Mouse (Mus musculus) adrenal gland, adult 18-20 months (tissue): Measurements from ENCODE around the gene Magi1. TPM values are rescaled to one million over a fixed set of nuclear protein-coding genes. Genes with fewer than 3 reads are reported as not detected.
"Not testable (repeated sequence)": the region's sequence is repeated elsewhere in the genome, so short reads cannot be mapped to it uniquely, and the experiment has no call there.

ENCODE experiments used
- DNase-seq, 2 experiments: peaks; one replicate each; pipeline ENCODE4 v3.0.0; 2021 to 2022; ENCODE audit warnings: low spot score in 2 of 2
- total RNA-seq, 2 experiments: library from RNA; stranded (reverse); gene quantifications; 1 replicate in 1 of 2; 2 replicates in 1 of 2; pipeline ENCODE4 v1.2.3; 2021

The Magi1 gene
- total RNA-seq, 2 experiments from 2014 or later = 12.5 to 27.9 TPM

- DNase-seq = no peak
Observed at GRCm38 (mm10) chr6:93666731-93667130, 617.0 kb downstream of the Magi1 start.

GRCm38 (mm10) chr6:93665056-93665805 is 618.5 kb downstream of the Magi1 start:
- no peak for DNase-seq

GRCm38 (mm10) chr6:93661139-93661538 is 622.6 kb downstream of the Magi1 start:
- no peak for DNase-seq

GRCm38 (mm10) chr6:93659534-93659933 is 624.2 kb downstream of the Magi1 start:
- no peak for DNase-seq

- peak; percentile 74 to 75 for DNase-seq
Observed at GRCm38 (mm10) chr6:93657187-93657974, 626.3 kb downstream of the Magi1 start.

- no peak for DNase-seq
Observed at GRCm38 (mm10) chr6:93648581-93649230, 635.0 kb downstream of the Magi1 start.

- DNase-seq = not testable (repeated sequence)
Observed at GRCm38 (mm10) chr6:93629735-93630291, 653.9 kb downstream of the Magi1 start.

- DNase-seq = no peak
Observed at GRCm38 (mm10) chr6:93627200-93627599, 656.5 kb downstream of the Magi1 start.

Other genes starting within 250 kb of the Magi1 start
- 10 to 100 TPM; 13.2 to 13.8 TPM for gene Slc25a26, start 216.4 kb upstream of the Magi1 start, total RNA-seq